Mouse (Mus musculus): ENCODE measurements around the gene Ap2a2.

Gene Ap2a2

GRCm38 (mm10) chr7:141561682-141562391 lies at the start of gene Ap2a2:
Gene Ap2a2 (plus strand): TSS chr7:141562173.
- DNase-seq = peak; percentile 91

GRCm38 (mm10) chr7:141517638-141518037 lies 44.3 kb upstream of the Ap2a2 start:
- no peak for DNase-seq

GRCm38 (mm10) chr7:141518296-141518695 lies 43.7 kb upstream of the Ap2a2 start:
- DNase-seq = no peak

GRCm38 (mm10) chr7:141518926-141519325 lies 43.0 kb upstream of the Ap2a2 start:
- no peak for DNase-seq

- no peak for DNase-seq
Observed at GRCm38 (mm10) chr7:141519795-141520194, 42.2 kb upstream of the Ap2a2 start.

- DNase-seq = no peak
Observed at GRCm38 (mm10) chr7:141523007-141523406, 39.0 kb upstream of the Ap2a2 start.

- DNase-seq = no peak
Observed at GRCm38 (mm10) chr7:141524271-141524670, 37.7 kb upstream of the Ap2a2 start.

- DNase-seq = peak; percentile 92
Observed at GRCm38 (mm10) chr7:141524760-141525579, 37.0 kb upstream of the Ap2a2 start.

GRCm38 (mm10) chr7:141525580-141525925 lies 36.4 kb upstream of the Ap2a2 start:
- no peak for DNase-seq

- DNase-seq = no peak
Observed at GRCm38 (mm10) chr7:141535570-141535969, 26.4 kb upstream of the Ap2a2 start.

GRCm38 (mm10) chr7:141538852-141539555 lies 23.0 kb upstream of the Ap2a2 start:
- DNase-seq = peak; percentile 70

GRCm38 (mm10) chr7:141539556-141540311 lies 22.2 kb upstream of the Ap2a2 start, which contains the start of gene Chid1:
Gene Chid1 (minus strand): TSS chr7:141539857.
- peak; percentile 99 for DNase-seq

- DNase-seq = peak; percentile 98
Observed at GRCm38 (mm10) chr7:141540312-141541081, 21.5 kb upstream of the Ap2a2 start.

GRCm38 (mm10) chr7:141541681-141542080 lies 20.3 kb upstream of the Ap2a2 start:
- DNase-seq = no peak

GRCm38 (mm10) chr7:141542588-141542987 lies 19.4 kb upstream of the Ap2a2 start:
- DNase-seq = no peak

GRCm38 (mm10) chr7:141544654-141545053 lies 17.3 kb upstream of the Ap2a2 start:
- peak; percentile 78 for DNase-seq

GRCm38 (mm10) chr7:141549432-141550061 lies 12.4 kb upstream of the Ap2a2 start:
- DNase-seq = no peak

- DNase-seq = no peak
Observed at GRCm38 (mm10) chr7:141550464-141550863, 11.5 kb upstream of the Ap2a2 start.

- DNase-seq = no peak
Observed at GRCm38 (mm10) chr7:141558329-141558776, 3.6 kb upstream of the Ap2a2 start.

- DNase-seq = no peak
Observed at GRCm38 (mm10) chr7:141558946-141559345, 3.0 kb upstream of the Ap2a2 start.

GRCm38 (mm10) chr7:141559726-141560325 lies 2.1 kb upstream of the Ap2a2 start:
- no peak for DNase-seq

Measured in cerebellum, adult 9-10 months (tissue).